Mouse (Mus musculus) urinary bladder, postnatal 14 days (tissue): ENCODE data around the gene Brd7.

Source experiments
- DNase-seq: peaks from one replicate; pipeline ENCODE4 v3.0.0; 2021; ENCODE audit warnings: low spot score

The Brd7 gene

DNA sequence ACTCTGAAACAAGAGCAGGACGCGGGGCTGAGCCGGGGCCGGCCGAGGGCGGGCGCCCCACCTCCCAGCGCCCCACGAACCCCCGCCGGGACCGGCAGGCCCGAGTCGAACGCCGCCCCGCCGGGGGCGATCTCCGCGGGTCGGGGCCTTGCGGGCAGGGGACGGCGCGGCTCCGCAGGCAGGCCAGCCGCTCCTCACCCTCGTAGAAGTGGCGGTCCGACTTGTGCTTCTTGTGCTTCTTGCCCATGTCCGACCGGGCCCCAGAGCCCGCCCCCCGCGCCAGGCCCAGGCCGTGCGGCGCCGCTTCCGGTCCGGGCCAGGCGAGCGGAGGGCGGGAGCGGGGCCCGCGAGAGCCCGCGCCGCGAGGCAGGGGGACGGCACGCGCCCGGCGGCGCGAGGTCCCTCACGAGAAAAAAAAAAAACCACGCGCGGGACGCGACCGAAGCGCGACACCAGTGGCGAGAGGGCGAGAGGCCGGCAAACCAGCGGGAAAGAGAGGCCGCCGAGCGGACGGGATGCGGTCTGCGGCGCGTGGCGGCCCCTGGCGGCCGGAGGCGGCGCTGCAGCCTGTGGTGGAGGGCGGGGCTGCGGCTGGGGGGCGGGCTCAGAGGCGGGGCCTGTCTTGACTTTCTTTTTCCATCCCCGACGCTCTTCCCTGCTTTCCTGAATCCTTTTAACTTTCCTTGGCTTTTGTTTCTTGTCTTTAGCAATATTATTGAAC, at the start of gene Brd7:
Gene Brd7, minus strand, starts transcription at position 487 of the 721 bp plus-strand sequence.
- peak; percentile 85 for DNase-seq

GRCm38 (mm10) chr8:88411461-88411860, 49.5 kb upstream of the Brd7 start:
- no peak for DNase-seq

DNA sequence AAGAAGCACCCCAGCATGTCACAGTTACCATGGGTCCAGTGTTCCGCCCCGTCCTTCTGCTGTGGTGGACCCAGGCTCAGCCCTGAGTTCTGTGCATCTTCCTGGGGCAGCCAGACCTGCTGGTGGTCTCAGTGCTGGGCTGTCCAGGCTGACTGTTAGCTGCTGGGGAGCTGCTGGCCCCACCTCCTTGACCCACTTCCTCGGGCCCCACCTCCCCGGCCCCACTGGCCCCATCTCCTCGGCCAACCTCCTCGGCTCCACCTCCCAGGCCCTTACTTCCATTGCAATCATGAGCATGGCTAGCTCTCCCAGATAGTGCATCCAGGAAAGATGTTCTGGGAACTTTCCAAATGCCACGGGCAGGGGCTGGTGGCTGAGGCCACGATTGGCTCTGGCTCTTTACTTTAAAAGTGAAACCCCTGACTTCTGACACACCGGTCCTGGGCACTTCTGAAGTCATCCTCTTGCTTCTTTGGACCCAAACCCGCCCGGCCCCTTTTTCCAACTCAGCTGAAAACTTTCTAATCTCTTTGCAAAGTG, 47.5 kb upstream of the Brd7 start:
- DNase-seq = no peak

DNA sequence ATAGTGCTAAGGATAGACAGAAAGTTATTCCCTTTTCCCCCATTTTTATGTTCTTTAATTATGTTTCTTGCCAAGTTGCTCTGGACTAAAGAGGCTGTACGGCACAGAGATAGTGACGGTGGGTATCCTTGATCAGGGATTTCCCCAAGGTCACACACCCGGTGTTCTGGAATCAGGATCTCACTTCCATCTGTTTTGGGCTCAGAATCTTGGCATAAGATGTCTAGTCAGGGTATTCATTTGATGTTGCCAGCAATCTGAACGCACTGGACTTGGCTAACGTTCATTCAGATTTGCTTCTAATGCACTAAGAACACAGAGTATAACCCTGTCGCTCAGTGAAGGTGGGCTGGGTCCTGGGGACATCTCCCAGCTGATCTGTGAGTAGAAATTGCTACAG, 45.7 kb upstream of the Brd7 start:
- no peak for DNase-seq

- no peak for DNase-seq
Measured at GRCm38 (mm10) chr8:88398060-88398459, 36.1 kb upstream of the Brd7 start.

- DNase-seq = no peak
Measured at GRCm38 (mm10) chr8:88393298-88393697, 31.3 kb upstream of the Brd7 start.

DNA sequence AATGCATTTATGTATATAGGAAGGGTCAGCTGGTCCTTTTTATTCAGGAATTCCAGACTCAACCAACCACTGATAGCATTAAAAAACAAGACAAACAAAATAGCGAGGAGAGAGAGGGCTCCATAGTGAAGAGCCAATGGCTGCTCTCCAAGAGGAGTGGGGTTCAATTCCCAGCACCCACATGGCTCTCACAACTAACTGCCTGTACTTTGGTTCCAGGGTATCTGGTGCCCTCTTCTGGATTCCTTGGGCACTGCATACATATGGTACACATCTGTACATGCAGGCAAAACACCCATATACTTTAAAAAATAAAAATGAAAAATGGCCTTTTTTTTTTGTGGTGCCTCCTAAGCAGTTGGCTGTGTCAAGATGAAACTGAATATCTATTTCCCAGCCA, 28.8 kb upstream of the Brd7 start:
- no peak for DNase-seq

DNA sequence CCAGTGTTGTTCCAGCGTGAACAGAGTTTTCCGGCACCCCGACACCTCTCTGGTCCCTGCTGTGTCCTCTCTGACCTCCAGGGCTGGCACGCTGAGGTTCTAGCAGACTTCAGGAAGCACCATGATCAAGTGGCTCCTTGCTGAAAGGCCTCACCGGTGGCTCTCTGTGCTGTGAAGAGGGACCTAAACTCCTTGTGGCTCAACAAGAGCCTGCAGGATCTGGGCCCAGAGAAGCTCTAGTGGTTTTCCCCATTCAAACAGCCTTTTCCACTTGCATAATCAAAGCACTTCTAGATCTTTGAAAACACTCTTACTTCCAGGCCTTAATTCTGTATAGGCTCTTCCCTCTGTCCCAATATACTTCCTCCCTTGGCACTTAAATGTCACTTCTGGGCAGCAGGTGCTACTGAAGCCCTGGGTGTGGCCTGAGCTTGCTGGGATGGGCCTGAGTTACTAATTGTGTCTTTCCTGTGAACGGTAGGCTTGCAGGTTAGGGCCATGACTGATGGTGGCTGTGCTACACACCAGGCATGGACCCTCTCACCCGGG, 26.8 kb upstream of the Brd7 start:
- DNase-seq = no peak

DNA sequence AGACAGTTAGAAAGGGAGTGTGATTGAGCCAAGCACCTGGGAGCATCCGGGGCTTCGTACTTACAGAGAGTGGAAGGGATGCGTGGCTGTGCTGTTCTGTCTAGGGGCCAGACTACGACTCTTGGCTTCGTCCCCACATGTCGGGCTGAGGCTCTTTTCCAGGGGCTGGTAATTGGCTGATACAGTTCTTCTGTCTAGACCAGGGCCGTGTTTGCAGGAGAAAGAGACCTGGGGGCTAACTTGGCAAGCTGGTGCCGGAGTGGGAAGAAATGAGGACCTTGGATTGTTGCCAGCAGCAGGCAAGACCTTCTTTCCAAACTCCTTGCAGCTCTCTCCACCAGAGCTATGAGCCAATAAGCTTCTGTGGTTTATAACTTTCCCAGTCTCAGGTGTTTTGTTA, 25.9 kb upstream of the Brd7 start:
- no peak for DNase-seq

DNA sequence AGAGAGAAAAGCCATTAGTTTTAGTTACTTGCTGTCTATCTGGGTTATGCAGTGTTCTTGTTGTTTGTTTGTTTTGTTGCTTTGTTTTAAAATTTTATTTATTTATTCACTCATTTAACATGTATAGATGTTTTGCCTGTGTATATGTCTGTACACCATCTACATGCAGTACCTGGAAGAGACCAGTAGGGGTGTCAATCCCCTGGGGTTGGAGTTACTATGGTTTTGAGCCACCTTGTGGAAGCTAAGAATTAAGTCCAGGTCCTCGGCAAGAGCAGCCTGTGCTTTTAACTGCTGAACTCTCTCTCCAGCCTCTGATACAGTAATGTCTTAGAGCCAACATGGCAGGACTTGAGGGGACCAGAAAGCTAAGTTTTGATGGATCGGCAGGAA, 21.2 kb upstream of the Brd7 start:
- DNase-seq = no peak

DNA sequence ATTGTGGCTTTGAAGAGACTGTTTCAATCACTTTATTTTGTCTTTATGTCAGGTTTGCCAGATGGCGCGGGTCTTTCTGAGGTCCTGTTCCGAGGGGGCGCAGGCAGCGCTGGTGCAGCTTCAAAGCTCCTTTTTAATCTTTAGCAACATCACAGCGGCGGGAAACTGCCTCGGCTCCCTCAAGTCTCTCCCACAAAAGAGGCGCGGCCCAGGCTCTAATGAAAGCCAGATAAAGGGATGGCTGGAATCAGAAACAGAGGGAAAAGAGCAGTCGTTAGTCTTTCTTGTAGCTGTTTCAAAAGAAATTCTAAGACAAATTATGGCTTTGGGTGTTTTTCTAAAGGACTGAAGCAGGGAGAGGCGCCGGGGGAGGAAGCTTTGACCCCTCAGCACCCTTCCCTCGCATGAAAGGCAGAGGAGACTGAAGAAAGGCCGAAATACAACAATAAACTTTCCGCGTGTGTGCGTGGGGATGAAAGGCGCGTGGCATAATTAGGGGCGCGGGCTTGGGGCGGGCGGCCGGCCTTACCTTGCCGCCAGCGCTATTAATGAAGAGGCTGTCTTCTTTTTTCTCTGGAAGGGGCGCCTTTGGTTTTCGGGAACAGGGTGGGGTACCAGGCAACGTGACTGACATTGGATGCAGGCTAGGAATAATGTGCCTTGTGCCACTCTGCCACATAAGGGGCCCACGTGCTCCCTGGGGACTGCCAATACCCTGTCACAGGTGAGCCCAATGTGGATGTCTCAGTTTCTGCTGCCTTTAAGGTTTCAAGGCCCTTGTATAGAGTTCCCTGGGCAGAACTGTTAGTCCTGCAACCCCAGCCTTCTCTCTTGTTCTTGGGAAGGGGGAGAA, 20.5 kb upstream of the Brd7 start:
- DNase-seq = no peak

DNA sequence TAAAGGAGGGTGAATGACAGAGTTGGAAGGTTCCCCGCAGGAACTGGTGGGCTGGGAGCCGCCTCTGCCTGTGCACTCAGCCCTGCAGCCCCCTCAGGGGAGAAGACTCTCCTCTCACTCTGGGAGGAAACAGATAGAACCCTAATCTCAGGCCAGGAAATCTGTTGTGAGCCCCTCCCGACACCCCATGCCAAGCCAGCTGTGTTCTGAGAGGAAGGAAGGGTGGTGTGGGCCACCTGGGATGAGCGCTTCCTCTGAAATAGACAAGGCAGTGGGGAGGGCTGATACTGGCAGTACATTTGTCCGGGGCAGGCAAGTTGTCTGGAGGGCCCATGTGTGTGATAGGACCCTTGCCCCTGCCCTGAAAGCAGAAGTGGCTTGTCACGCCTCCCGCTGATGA, 18.5 kb upstream of the Brd7 start:
- no peak for DNase-seq

GRCm38 (mm10) chr8:88376836-88377582, 15.0 kb upstream of the Brd7 start:
- no peak for DNase-seq

DNA sequence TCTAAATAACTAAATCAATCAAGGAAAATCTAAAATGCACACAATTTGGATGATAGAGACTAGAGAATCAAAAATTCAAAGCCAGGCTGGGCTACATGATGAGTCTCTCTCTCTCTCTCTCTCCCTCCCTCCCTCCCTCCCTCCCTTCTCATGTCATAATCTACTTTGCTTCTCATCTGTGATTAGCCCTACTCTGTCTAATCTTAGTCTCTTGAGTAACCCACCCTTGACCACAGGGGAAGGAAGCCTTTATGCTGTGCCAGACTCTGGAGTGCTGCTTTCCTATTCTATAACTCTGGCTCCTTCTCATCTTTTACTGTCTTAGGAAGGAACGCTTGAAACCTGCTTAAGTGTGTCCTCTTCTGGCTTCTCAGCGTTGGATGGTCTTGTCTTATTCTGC, 9.5 kb upstream of the Brd7 start:
- DNase-seq = no peak

DNA sequence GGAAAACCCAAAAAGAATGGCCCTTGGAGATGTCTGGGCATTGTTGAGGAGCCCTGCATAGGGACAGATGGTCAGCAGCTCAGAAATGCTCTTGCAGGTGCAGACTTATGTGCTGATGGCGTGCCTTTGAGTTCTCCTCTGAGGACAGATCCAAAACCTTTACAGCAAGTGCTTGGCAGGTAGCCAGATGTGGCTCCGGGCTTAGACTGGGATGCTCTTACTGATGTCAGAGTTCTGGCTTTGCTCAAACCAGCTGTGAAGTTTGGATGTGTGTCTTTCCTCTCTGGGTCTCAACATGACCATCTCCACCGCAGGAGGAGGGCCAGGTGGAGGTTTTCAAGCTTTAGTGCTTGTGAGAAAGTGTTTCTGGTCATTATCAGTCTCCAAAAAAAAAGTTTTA, 7.8 kb upstream of the Brd7 start:
- no peak for DNase-seq

GRCm38 (mm10) chr8:88369221-88369620, 7.2 kb upstream of the Brd7 start:
- DNase-seq = peak; percentile 29

- peak; percentile 31 for DNase-seq
Measured at GRCm38 (mm10) chr8:88362446-88363150, 604 bp upstream of the Brd7 start.

GRCm38 (mm10) chr8:88361044-88361707, 818 bp downstream of the Brd7 start:
- DNase-seq = no peak

DNA sequence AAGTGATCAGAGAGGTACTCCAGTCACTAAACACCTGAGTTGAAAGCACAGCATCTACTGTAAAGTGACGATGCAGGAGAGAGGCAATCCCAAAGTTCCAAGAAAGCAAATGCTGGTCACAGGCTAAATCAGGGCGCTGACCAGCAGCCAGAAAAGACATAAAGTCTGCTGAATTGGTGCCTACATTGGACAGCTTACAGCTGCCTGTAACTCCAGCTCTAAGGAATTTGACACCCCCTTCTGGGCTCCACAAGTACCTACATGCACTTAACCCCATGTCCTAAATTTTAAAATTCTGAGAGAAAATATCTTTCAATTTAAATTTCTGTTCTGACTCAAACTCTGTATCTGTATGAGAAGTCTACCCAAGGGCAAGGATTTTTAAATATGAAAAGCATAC, 2.0 kb downstream of the Brd7 start:
- DNase-seq = no peak

DNA sequence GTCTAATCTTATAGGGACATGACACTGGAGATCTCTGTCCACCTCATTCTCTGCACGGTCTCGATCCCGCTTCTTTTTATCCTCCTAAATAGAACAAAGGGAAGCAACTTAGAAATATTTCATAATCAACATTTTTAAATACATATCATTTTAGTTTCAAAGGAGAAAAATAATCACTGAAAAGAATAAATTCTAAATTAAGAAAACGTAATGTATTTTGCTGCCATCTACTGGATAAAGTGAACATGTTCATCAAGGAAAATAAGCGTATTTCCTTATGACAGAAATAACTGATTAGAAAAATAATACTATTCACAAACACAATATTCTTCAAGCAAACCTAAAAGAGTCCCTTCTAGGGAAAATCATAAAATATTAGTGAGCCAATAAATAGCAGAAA, 4.0 kb downstream of the Brd7 start:
- no peak for DNase-seq
